Mouse (Mus musculus) myocyte (in vitro differentiated cells): Measurements from ENCODE around the gene Tmem125. TPM values are rescaled to one million over a fixed set of nuclear protein-coding genes. Genes with fewer than 3 reads are reported as not detected.

Experiments used
- H3K27me3 ChIP-seq: one replicate; pipeline ENCODE4 v1.6.1; 2011; ENCODE audit not compliant: control insufficient read depth, insufficient read depth, insufficient read length
- H3K36me3 ChIP-seq: one replicate; pipeline ENCODE4 v1.6.1; 2011; ENCODE audit not compliant: control insufficient read depth, insufficient read depth
- H3K4me2 ChIP-seq: one replicate; pipeline ENCODE4 v1.6.1; 2011; ENCODE audit warnings: low read depth, control low read depth
- H3K4me3 ChIP-seq: one replicate; pipeline ENCODE4 v1.5.1; 2011; ENCODE audit warnings: mild to moderate bottlenecking, control low read depth, moderate library complexity
- H3K79me2 ChIP-seq: one replicate; pipeline ENCODE4 v1.6.1; 2011; ENCODE audit not compliant: control insufficient read depth, insufficient read depth
- H3ac ChIP-seq: one replicate; pipeline ENCODE4 v1.6.1; 2011; ENCODE audit not compliant: control insufficient read depth, insufficient read length
- CEBPB ChIP-seq: IDR thresholded peaks from 2 replicates; pipeline ENCODE4 v1.6.1; 2011; ENCODE audit warnings: mild to moderate bottlenecking, moderate library complexity; ENCODE audit not compliant: poor library complexity, insufficient read depth, severe bottlenecking
- E2F4 ChIP-seq: IDR thresholded peaks from one replicate; pipeline ENCODE4 v1.6.1; 2011; ENCODE audit warnings: mild to moderate bottlenecking, control low read depth, moderate library complexity; ENCODE audit not compliant: insufficient read depth
- MAX ChIP-seq: IDR thresholded peaks from one replicate; pipeline ENCODE4 v1.6.1; 2011; ENCODE audit warnings: low read depth, mild to moderate bottlenecking, control low read depth
- MYOD1 ChIP-seq, 3 experiments: IDR thresholded peaks; one replicate each; pipeline ENCODE4 v1.6.1; 2011; ENCODE audit warnings: control low read depth in 2 of 3, low read depth in 2 of 3, mild to moderate bottlenecking in 2 of 3, moderate library complexity in 1 of 3; ENCODE audit not compliant: insufficient read length in 2 of 3, control insufficient read depth in 1 of 3
- MYOG ChIP-seq, 3 experiments: IDR thresholded peaks; one replicate each; pipeline ENCODE4 v1.6.1; 2011; ENCODE audit warnings: control low read depth in 2 of 3, low read depth in 2 of 3, mild to moderate bottlenecking in 2 of 3; ENCODE audit not compliant: insufficient read length in 2 of 3, control insufficient read depth in 1 of 3, insufficient read depth in 1 of 3
- POLR2A ChIP-seq: IDR thresholded peaks from one replicate; pipeline ENCODE4 v1.6.1; 2011; ENCODE audit warnings: low read depth, mild to moderate bottlenecking, control low read depth, moderate library complexity; ENCODE audit not compliant: insufficient read length
- POLR2AphosphoS2 ChIP-seq: IDR thresholded peaks from one replicate; pipeline ENCODE4 v1.6.1; 2011; ENCODE audit warnings: low read depth, control low read depth; ENCODE audit not compliant: insufficient read length
- REST ChIP-seq: IDR thresholded peaks from one replicate; pipeline ENCODE4 v1.6.1; 2011; ENCODE audit warnings: mild to moderate bottlenecking, control low read depth, moderate library complexity; ENCODE audit not compliant: insufficient read depth, insufficient read length
- SRF ChIP-seq: IDR thresholded peaks from one replicate; pipeline ENCODE4 v1.6.1; 2011; ENCODE audit warnings: low read depth; ENCODE audit not compliant: control insufficient read depth, insufficient read length
- TCF12 ChIP-seq: IDR thresholded peaks from one replicate; pipeline ENCODE4 v1.6.1; 2011; ENCODE audit warnings: mild to moderate bottlenecking, control low read depth; ENCODE audit not compliant: poor library complexity, insufficient read depth, severe bottlenecking
- TCF3 ChIP-seq: IDR thresholded peaks from one replicate; pipeline ENCODE4 v1.6.1; 2011; ENCODE audit warnings: low read depth, control low read depth; ENCODE audit not compliant: insufficient read length
- USF1 ChIP-seq: IDR thresholded peaks from one replicate; pipeline ENCODE4 v1.6.1; 2011; ENCODE audit warnings: low read depth, mild to moderate bottlenecking, control low read depth, moderate library complexity
- polyA plus RNA-seq: library from polyadenylated mRNA; unstranded; fragments of >200 nt; fragmentation: generic; extraction: Trizol; gene quantifications from one replicate; pipeline ENCODE4 v1.2.1, GENCODE M21; 2012; ENCODE audit warnings: missing spikeins

Tmem125 gene
- polyA plus RNA-seq, 1 experiment, result not detected

- Histone ChIP-seq H3K27me3 (peaks cover 42% of the 10 kb centered on the region), H3K4me2 (no peak overlapping the region), H3K79me2 (no peaks in the 10 kb centered on the region), H3K36me3 (no peaks in the 10 kb centered on the region), H3ac (no peak overlapping the region), H3K4me3 (no peak overlapping the region)
- no peak for TF ChIP-seq USF1
- TF ChIP-seq MYOD1 (IDR thresholded peaks at IDR 0.05; ENCODE audit: control insufficient read depth in 1 of 3, insufficient read length in 2 of 3, low read depth in 2 of 3), result no peak
- TF ChIP-seq CEBPB, result no peak
- no peak for TF ChIP-seq REST
- TF ChIP-seq MYOG (IDR thresholded peaks at IDR 0.05; ENCODE audit: control insufficient read depth in 1 of 3, insufficient read depth in 1 of 3, insufficient read length in 2 of 3, low read depth in 2 of 3), result no peak
These were observed 740 bp upstream of the Tmem125 start for GRCm38 (mm10) chr4:118544441-118545127.

- no peak overlapping the region for H3K4me3 ChIP-seq
- TF ChIP-seq REST, result no peak
- TF ChIP-seq SRF, result no peak
- TF ChIP-seq TCF3, result no peak
- TF ChIP-seq MAX, result no peak
- no peak for TF ChIP-seq USF1
- no peak for TF ChIP-seq TCF12
- no peak for TF ChIP-seq MYOG (IDR thresholded peaks at IDR 0.05; ENCODE audit: control insufficient read depth in 1 of 3, insufficient read depth in 1 of 3, insufficient read length in 2 of 3, low read depth in 2 of 3)
- no peak for TF ChIP-seq POLR2AphosphoS2
- no peak for TF ChIP-seq E2F4
- TF ChIP-seq POLR2A, result no peak
- TF ChIP-seq MYOD1 (IDR thresholded peaks at IDR 0.05; ENCODE audit: control insufficient read depth in 1 of 3, insufficient read length in 2 of 3, low read depth in 2 of 3), result no peak
- no peak for TF ChIP-seq CEBPB
- H3K36me3 ChIP-seq, result no peaks in the 10 kb centered on the region
- peak overlapping the region; percentile 14 for H3K4me2 ChIP-seq
- H3K79me2 ChIP-seq, result no peaks in the 10 kb centered on the region
- H3K27me3 ChIP-seq, result peaks cover 45% of the 10 kb centered on the region
- H3ac ChIP-seq, result no peak overlapping the region
These were observed 700 bp downstream of the Tmem125 start for GRCm38 (mm10) chr4:118543158-118543530.

GRCm38 (mm10) chr4:118542510-118543157 is 1.2 kb downstream of the Tmem125 start:
- Histone ChIP-seq H3K79me2 (no peaks in the 10 kb centered on the region), H3K36me3 (no peaks in the 10 kb centered on the region), H3K4me2 (no peak overlapping the region), H3ac (no peak overlapping the region), H3K4me3 (no peak overlapping the region), H3K27me3 (peaks cover 49% of the 10 kb centered on the region)
- TF ChIP-seq MYOD1 (IDR thresholded peaks at IDR 0.05; ENCODE audit: control insufficient read depth in 1 of 3, insufficient read length in 2 of 3, low read depth in 2 of 3) (no peak), POLR2A (no peak), E2F4 (no peak)

- no peak overlapping the region for H3K4me3 ChIP-seq
- TF ChIP-seq E2F4 (no peak), TCF12 (no peak)
- no peaks in the 10 kb centered on the region for H3K36me3 ChIP-seq
- no peak overlapping the region for H3K4me2 ChIP-seq
- H3ac ChIP-seq, result no peak overlapping the region
- no peaks in the 10 kb centered on the region for H3K79me2 ChIP-seq
- peaks cover 69% of the 10 kb centered on the region for H3K27me3 ChIP-seq
These were observed 3.9 kb downstream of the Tmem125 start for GRCm38 (mm10) chr4:118539904-118540303.

GRCm38 (mm10) chr4:118537801-118538200 is 6.0 kb downstream of the Tmem125 start:
- Histone ChIP-seq H3K36me3 (no peaks in the 10 kb centered on the region), H3ac (no peak overlapping the region), H3K4me3 (no peak overlapping the region), H3K79me2 (no peaks in the 10 kb centered on the region), H3K27me3 (peaks cover 58% of the 10 kb centered on the region), H3K4me2 (no peak overlapping the region)
- no peak for TF ChIP-seq POLR2A
- TF ChIP-seq POLR2AphosphoS2, result no peak
- no peak for TF ChIP-seq MYOG (IDR thresholded peaks at IDR 0.05; ENCODE audit: control insufficient read depth in 1 of 3, insufficient read depth in 1 of 3, insufficient read length in 2 of 3, low read depth in 2 of 3)
- TF ChIP-seq E2F4, result no peak
- no peak for TF ChIP-seq MYOD1 (IDR thresholded peaks at IDR 0.05; ENCODE audit: control insufficient read depth in 1 of 3, insufficient read length in 2 of 3, low read depth in 2 of 3)
- TF ChIP-seq TCF12, result no peak
- TF ChIP-seq MAX, result no peak
- no peak for TF ChIP-seq SRF
